Mouse (Mus musculus) myocyte (in vitro differentiated cells): ENCODE results near the gene Gpr87.

Experiments used
- E2F4 ChIP-seq: IDR thresholded peaks from one replicate; pipeline ENCODE4 v1.6.1; 2011; ENCODE audit warnings: mild to moderate bottlenecking, control low read depth, moderate library complexity; ENCODE audit not compliant: insufficient read depth
- MAX ChIP-seq: IDR thresholded peaks from one replicate; pipeline ENCODE4 v1.6.1; 2011; ENCODE audit warnings: low read depth, mild to moderate bottlenecking, control low read depth
- MYOD1 ChIP-seq, 3 experiments: IDR thresholded peaks; one replicate each; pipeline ENCODE4 v1.6.1; 2011; ENCODE audit warnings: control low read depth in 2 of 3, low read depth in 2 of 3, mild to moderate bottlenecking in 2 of 3, moderate library complexity in 1 of 3; ENCODE audit not compliant: insufficient read length in 2 of 3, control insufficient read depth in 1 of 3
- MYOG ChIP-seq, 3 experiments: IDR thresholded peaks; one replicate each; pipeline ENCODE4 v1.6.1; 2011; ENCODE audit warnings: control low read depth in 2 of 3, low read depth in 2 of 3, mild to moderate bottlenecking in 2 of 3; ENCODE audit not compliant: insufficient read length in 2 of 3, control insufficient read depth in 1 of 3, insufficient read depth in 1 of 3
- POLR2A ChIP-seq: IDR thresholded peaks from one replicate; pipeline ENCODE4 v1.6.1; 2011; ENCODE audit warnings: low read depth, mild to moderate bottlenecking, control low read depth, moderate library complexity; ENCODE audit not compliant: insufficient read length
- POLR2AphosphoS2 ChIP-seq: IDR thresholded peaks from one replicate; pipeline ENCODE4 v1.6.1; 2011; ENCODE audit warnings: low read depth, control low read depth; ENCODE audit not compliant: insufficient read length
- TCF12 ChIP-seq: IDR thresholded peaks from one replicate; pipeline ENCODE4 v1.6.1; 2011; ENCODE audit warnings: mild to moderate bottlenecking, control low read depth; ENCODE audit not compliant: poor library complexity, insufficient read depth, severe bottlenecking
- USF1 ChIP-seq: IDR thresholded peaks from one replicate; pipeline ENCODE4 v1.6.1; 2011; ENCODE audit warnings: low read depth, mild to moderate bottlenecking, control low read depth, moderate library complexity

DNA sequence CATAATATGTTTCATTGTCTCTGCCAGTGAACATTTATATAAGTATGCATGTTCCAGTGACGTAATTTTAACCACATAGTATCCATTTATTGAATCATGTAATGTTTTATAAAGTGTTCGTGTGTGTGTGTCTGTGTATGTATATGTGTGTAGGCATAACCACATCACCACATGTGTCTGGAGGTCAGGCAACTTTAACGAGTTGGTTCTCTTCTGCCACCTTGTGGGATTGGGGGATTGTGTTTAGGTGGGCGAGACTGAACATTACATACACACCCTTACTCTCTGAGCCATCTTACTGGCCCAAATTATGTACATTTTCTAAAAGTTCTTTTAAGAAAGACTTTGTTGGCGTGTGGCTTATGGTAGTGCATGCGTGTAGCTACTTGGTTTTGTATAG, 26.4 kb downstream of the Gpr87 start:
- TF ChIP-seq POLR2A (no peak), MYOD1 (IDR thresholded peaks at IDR 0.05; ENCODE audit: control insufficient read depth in 1 of 3, insufficient read length in 2 of 3, low read depth in 2 of 3) (no peak), USF1 (no peak), MAX (no peak), POLR2AphosphoS2 (no peak), TCF12 (no peak), E2F4 (no peak), MYOG (IDR thresholded peaks at IDR 0.05; ENCODE audit: control insufficient read depth in 1 of 3, insufficient read depth in 1 of 3, insufficient read length in 2 of 3, low read depth in 2 of 3) (no peak)
